Mouse (Mus musculus): ENCODE measurements at regions not wholly inside any gene's neighbourhood (a gene's known extent, or its start where the extent isn't known, plus 50 kb on each side); places are given as distances from the start of the nearest gene placed in this dataset.

GRCm38 (mm10) chr3:52554490-52554889, 286.4 kb downstream of the Foxo1 start:
- TF ChIP-seq CTCF (IDR thresholded peaks at IDR 0.05; ENCODE audit: low read depth, low read length) (no peak), GATA1 (IDR thresholded peaks at IDR 0.05; ENCODE audit: borderline replicate concordance, low read length) (no peak), GATA2 (IDR thresholded peaks at IDR 0.05; ENCODE audit: borderline replicate concordance, low read depth, low read length) (no peak), TAL1 (conservative IDR thresholded peaks at IDR 0.05; ENCODE audit: low read depth, low read length) (no peak), POLR2AphosphoS5 (IDR thresholded peaks at IDR 0.05; ENCODE audit: insufficient replicate concordance, low read depth, low read length) (no peak)
